Mouse (Mus musculus): ENCODE measurements around the gene Lama5.
A peak's percentile ranks its signal among the peaks of the same experiment; 100 is the strongest.

DNA sequence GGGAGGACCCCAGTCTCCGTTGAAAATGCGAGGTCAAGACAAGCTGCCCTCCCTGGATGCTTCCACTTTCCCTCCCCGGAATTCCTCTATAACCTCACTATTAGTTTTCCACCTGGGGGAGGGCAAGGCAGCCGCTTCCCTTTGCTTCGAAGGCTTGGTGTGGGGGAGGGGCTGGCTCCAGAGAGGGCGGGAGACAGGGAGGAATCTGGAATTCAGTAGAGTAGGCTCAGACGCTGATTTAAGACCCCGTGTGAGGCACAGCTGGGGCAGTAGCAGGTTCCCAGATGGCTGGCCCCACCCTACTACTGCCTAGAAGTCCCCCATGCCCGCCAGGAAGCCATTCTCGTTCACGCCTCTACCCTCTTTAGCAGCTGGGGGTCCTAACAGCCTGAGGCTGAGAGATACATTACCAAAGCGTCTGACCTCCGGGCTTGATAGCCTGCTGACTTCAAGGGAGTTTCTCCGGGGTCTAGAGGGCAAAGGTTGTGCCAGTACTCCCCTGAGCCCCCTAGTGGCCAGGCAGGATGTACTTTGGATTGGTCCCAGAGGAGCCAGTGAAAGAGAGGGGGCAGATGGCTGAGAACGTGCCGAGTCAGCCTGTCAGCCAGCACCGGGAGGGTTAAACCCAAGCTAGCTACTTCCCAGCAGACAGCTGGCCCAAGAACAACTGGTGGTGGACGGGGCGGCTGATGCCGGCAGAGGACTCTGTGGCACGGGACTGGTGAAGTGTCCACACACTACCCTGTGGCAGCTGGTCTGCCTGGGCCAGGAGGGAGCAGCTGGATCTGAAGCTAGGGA, 1.8 kb upstream of the Lama5 start:
- TF ChIP-seq CTCF (IDR thresholded peaks at IDR 0.05; ENCODE audit: control insufficient read depth, insufficient read depth, insufficient read length) (peak; percentile 39), USF1 (IDR thresholded peaks at IDR 0.05; ENCODE audit: low read depth) (no peak), MYOD1 (IDR thresholded peaks at IDR 0.05; ENCODE audit: control insufficient read depth, insufficient read length, low read depth) (peak; percentile 82), FOSL1 (IDR thresholded peaks at IDR 0.05; ENCODE audit: insufficient read depth, low read length, poor library complexity, severe bottlenecking) (no peak), MYOG (IDR thresholded peaks at IDR 0.05; ENCODE audit: control insufficient read depth, extremely low read depth, insufficient read length) (no peak)

Measured in C2C12 (cell line).